Mouse (Mus musculus): ENCODE measurements around the gene Evl.

The Evl gene

DNA sequence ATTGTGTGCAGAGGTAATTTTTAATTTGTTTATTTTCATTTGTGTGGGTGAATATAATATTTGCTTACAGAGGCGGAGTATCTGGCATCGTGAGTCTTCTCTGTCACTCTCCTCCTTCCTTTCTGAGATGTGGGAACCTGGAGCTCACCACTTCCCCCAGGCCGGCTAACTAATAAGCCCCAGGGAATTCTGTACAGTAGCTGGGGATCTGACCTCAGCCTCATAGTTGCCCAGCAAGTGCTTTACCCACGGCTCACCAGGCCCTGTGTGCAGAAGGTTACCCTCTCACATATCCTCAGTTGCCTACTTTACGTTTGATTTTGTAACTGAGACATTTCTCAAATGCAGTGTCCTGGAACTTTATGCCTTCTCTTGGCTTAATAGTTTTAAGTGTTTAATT lies 37.1 kb downstream of the Evl start:
- DNase-seq = no peak

DNA sequence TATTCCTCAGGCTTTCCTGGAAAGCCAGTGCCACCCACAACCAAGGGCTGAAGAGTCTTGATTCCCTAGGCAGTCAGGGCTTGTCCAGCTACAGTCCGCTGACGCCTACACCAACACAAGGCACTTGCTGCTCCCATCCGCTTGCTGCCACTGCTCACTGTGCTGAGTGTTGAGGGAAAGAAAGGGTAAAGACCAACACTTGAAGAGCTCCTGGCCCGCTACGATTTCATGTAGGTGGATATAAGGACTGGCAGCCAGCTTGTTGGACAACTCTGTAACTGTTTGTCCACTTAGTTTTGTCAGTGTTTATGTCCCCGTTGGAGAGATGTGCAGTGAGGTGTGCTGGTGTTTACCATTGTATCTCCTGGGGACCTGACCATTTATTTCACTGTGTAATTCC lies 38.3 kb downstream of the Evl start:
- DNase-seq = no peak

DNA sequence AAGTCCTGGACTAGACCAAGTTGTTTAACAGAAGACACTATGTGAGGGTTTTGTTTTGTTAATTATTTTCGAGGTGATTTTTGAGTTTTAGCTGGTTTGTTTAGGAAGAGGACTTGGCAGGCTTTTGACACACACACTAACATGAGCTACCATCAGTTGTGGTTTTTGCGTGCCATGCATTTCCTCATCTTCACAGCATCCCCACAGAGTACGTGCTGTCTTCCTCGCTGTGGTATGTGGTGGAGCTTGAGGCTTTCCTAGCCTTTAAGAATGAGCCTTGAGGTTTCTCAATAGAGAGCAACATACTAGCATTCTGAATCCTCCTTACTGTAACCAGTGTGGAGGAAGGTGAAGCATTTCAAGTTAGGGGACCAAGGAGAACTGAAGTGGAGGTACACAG lies 46.3 kb downstream of the Evl start:
- no peak for DNase-seq

DNA sequence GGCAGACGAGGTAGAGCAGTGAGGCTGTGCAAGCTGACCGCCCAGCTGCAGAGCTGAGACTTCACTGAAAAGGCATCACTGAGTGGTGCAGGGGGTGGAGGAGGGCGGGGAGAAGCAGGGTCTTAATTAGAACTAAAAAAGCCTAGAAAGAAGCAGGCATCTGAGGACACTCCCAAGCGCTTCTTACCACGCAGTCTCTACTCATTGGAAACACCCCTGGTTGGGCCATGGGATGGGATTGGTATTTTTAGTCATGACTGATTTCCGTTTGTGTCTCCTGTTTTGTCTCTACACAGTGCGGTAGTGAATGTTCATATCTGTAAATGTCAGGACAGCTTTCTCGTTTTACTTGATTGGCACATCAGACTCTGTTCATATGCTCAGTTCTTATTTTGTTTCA lies 46.8 kb downstream of the Evl start:
- no peak for DNase-seq

DNA sequence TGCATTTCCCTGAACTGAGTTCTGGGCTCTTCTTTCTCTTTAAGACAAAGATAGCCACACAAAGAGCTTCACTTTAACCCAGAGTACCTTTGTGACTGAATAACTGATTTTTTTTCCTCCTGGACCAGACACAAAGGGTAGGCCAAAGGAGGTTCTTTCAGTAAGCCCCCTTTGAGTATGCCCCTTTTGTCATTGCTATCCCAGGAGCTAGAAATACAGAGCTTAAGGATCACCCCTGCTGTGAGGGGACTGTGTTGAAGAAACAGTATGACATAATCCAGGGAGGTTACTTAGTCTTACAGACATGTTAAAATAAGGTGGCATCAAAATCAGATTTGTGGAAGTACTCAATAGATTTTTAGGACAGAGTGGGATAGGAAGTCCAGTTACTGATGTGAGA lies 50.0 kb downstream of the Evl start:
- no peak for DNase-seq

DNA sequence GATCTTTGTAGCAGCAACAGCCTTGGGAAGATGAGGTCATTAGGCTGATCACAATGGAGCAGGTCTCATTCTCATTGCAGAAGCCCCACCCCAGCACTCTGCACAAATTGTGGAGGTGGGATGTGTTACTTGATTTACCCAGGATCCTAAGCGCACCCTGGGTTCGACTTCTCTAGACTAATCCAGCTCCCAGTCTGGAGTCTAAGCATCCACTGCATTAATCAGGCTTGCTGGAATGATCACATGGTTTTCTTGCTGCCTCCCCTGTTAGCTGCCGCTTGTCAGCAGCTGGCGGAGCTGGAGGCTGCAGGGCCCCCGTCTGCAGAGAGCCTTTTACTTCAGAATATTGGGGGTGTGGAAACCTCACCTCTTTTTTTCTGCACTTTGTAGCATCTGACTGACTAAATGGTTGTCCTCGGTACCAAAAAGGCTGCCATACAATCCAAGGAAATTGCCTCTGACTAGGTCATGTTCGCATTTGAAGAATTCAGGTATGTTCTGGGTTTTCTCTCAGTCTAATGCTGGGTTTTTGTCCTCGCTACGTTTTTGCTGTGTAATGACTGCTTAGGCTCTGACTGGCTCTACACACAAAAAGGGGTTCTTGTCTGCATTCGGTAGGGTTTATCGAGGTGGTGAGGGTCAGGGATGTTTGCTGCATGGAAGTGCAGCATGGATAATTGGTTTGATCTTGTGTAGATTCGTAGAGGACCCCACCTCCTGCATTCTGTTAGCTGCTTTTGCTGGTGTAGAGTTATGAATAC lies 51.2 kb downstream of the Evl start:
- DNase-seq = no peak

DNA sequence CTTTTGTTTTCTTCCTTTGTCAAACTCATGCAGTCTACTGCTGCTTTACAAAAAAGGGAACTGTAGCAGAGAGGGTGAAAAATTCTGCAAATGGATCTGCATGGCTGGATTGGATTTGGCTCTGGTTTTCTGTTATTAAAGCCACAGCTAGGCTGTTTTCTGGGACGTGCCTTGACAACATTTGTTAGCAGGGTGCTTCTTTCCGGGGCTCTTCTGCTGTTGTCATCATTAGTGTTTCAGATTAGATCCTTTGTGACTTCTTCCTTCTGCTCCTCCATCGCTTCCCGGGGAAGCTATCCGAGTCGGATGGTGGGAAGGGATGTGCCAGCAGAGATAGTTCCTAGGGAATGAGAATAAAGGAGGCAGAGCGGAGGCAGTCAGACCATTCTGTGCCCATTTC lies 51.8 kb downstream of the Evl start:
- no peak for DNase-seq

DNA sequence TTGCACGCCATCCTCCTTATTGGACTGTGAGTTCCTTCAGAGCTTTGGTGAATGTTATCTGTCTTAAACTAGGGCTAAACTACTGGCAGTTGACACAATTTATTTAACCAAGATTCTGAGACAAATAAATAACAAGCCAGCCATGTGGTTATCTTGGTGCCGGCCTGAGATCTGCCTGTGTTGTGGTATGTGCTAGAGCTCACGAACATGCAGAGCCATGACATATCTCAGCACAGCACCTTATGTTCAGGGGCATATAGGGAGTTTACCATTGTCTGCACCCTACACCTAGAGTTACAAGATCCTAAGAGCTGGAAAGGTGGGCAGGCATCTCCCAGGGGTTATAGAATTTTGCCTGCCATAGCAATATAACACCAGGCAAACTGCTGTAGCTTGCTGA lies 54.9 kb downstream of the Evl start:
- DNase-seq = no peak

DNA sequence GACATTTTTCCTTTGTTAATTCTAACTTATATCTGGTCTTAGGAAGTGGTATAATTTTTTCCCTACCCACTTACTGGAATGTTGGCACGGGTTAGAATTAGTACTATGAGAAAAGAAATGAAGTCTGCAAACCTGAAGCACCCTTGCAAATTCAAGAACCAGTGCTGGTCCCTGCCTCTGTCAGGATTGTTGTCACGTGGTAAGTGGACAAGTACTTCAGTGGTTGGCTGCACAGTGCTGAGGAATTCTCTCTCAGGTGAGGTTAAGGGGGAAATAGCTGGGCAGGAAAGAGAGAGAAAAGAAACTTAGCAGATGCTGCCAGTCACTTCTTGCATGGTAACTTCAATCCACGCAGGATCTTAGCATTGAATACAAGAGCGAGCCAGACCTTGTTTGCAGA lies 55.7 kb downstream of the Evl start:
- no peak for DNase-seq

DNA sequence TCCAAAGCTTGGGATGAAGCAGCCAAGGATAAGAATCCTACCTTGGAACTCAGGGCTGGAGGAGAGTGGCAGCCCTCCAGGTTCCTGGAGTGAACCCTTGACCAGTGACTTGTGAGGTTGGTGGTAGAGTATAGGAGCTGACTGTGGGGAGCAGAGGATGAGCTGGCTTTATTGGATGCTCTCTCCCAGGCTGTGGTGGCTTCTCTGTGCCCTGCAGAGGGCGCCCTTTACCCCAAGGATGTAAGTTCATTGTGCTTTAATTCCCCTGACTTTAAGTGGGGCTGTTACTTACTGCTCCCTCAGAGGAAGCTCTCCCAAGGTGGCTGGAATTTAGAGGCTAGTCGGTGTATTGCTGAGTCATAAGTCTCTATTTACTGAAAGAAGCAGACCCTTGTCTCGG lies 58.6 kb downstream of the Evl start:
- DNase-seq = peak; percentile 54

DNA sequence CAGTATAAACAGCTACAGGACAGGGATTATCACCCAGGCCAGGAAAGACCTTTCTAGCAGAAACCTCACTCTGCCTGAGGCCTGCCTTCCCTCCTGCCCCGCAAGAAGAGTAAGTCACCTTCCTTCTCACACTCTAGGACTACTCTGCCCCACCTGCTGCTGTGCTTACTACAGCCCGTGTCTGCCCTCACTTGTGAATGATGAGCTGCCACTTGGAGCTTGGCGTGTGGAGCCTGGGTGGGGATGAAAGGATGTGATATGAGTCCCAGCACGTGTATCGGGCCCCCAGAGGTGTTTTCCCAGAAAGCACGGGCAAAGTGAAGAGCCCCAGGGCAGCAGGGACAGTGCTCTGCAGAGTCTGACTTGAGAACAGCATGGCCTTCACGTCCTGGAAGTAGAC lies 63.0 kb downstream of the Evl start:
- no peak for DNase-seq

DNA sequence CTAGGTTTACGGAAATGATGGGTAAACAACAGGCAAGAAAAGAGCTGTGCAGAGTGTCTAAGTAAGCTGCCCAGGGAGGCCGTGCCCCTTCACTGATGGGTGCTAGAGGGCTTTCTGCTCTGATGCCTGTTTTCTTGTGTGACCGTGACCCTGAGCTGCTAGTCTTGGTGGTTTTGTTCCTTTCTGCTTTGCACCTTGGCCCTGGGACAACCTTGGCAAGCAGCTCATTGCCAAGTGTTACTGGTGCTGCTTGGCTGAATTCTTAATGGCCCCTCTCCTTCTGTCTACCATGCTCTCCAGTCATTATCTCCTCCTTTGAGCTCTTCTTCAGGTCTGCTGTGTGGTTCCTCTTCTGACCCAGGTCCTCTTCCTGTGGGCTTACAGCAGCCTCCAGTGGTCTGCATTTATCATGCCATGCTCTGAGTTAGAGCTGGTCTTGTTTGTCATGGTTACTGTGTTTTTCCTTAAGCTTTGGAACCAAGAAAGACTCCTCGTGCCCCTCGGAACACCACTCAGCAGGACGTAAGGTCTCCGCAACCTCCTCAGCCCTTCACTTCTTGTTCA lies 65.4 kb downstream of the Evl start:
- DNase-seq = peak; percentile 17

DNA sequence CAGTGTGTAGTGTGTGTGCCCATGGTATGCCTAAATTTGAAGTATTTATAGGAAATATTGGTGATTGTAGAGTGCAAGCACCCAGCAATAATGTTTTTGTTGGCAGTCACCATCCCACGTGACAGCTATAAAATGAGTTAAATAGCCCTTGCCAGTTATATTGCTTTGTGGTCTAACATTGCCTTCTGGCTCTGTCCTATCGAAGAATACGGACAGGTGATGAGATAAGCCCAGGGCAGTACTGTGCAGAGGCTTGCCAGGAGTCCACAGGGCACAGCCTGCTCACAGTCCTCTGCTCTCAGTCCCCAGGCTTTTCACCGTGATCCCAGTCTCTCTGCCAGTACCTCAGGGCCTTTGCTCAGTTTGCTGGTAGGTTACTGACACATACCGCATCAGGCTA lies 67.9 kb downstream of the Evl start:
- DNase-seq = no peak

DNA sequence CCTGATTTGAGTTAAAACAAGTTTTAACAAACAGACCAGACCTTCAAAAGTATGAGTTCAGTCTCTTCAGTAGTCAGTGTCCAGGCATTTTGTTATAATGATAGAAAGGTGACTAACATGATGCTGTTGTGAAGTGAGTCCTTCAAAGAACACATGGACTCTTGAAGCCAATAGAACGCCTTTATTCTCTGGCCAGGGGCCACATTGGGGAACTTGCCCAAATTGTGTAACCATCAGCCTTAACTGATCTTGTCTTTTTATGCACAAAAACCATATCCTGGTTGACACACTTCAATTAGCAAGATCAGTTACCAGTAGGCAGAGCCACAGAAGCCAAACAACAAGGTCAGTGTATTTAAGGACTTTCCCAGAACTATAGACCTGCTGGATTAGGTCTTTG lies 75.0 kb downstream of the Evl start:
- DNase-seq = no peak

DNA sequence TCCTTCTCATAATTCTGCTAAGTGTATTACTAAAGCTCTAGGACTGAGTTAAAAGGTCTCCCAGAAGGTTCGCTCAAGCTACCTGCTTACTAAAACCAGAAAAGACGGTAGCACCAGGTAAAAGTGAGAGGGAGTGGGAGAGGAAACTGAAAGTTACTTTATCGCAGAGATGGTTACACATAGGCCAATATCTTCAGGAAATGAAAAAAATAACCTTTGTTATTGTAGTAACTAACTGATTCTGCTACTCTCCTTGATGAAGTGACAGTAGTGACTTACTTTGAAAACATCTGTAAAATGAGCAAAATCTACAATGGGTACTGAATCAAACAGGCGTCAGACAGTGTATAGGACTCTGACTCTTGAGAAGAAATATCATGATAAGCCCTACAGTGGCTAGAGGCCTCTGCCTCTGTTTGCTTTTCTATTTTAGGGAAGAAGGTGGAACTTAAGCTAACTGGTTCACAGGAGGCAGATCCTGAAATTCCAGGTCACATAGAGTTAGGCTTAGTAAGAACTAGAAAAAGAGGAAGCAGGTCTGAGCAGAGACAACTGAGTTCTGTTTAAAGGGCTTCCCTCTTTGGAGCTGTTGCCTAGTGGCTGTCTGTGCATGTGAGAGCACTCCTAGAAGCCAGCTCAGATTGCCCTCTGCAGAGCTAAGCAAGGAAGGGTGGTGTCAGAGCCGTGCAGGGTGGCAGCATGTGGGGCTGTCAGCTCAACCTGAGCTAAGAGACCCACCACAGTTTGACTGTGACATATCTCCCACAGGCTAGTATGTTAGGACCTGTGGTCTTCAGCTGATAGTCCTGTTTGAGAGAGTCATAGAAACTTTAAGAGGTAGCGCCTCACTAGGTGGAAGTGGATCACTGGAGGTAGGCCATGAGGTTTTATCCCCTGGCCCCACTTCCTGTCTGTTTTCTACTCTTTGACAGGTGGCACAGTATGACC lies 76.5 kb downstream of the Evl start:
- DNase-seq = no peak

DNA sequence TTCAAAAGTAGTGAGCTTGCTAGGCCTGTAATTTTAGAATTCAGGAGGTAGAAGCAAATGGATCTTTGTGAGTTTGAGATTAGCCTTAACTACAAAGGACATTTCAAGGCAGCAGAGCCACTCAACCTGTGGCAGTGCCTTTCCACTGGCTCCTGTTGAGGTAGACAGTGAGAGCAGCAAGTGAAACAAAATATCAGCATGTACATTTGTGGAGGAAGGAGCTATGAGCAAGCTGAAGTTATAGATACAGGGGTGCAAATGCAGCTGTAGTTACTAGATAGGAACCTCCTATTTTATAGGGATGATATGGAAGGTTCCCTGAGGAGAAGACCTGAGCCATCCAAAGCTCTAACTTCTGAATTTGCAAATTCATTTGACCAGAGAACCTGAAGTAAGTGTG lies 78.0 kb downstream of the Evl start:
- DNase-seq = no peak

DNA sequence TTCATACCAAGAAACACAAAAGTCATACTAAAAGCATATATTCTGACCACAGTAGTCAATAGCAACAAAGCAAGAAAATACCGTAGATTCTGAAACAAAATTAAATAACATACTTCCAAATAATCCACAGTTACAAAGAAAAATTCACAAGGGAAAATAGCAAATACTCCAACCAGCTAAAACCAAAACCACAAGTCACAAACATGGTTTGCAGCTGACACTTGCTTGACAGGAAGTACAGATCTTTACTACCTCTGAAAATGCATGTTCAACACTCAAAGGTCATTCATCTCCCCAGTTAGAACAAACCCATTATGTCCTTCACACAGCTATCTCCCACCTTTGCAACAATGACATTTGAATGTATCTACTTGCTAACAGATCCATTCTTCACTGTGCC lies 79.5 kb downstream of the Evl start:
- DNase-seq = no peak

DNA sequence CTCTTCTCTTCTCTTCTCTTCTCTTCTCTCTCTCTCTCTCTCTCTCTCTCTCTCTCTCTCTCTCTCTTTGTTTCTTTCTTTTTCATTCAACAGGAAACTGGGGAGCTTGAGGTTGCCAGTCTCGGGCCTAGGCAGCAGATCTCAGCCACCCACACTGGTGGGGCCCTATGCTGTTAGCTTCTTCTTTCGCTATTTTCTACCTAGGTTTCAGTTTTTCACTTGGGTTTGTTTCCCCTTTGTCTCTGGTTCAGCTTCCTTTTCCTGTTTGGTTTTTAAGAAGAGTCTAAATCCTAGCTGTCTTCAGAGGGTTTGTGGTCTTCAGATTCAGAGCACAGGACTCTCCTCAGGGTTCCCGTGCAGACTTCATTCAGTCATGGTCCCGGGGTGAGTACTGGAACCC lies 81.0 kb downstream of the Evl start:
- DNase-seq = no peak

DNA sequence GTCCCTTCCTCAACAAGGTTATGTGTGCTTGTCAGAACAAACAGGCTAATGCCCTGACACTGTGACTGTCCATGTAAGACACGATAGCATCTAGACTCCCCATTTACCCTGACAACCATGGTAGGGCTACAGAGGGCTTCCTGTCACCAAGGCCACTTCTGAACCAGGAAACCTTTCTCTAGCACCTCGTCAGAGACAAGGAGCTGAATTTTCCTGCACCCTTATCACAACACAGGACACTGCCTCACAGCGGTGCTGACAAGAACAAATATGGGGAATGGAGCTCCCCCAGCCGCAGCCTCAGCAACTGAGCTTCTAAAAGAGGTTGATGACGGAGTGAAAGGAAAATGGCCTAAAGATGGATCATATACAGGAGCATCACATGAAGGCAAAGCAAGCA lies 82.9 kb downstream of the Evl start:
- DNase-seq = no peak

DNA sequence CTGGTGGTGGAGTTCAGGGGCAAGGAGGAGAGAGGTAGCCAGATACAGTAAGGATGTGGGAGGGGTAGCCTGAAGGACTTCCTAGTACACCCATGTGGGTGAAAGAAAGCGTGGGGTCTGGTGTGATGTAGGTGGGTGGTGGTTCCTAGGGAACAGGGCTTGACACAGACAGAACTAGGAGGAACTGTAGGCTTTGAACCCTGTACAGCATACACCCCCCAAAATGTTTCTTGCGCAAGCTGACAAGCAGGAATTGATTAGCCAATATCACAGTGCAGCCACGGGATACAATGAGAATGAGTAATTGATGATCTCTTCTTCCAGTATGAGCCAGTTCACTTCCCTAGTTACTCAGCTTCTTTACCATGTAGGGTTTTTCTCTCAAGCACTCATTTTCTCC lies 84.6 kb downstream of the Evl start:
- no peak for DNase-seq

DNA sequence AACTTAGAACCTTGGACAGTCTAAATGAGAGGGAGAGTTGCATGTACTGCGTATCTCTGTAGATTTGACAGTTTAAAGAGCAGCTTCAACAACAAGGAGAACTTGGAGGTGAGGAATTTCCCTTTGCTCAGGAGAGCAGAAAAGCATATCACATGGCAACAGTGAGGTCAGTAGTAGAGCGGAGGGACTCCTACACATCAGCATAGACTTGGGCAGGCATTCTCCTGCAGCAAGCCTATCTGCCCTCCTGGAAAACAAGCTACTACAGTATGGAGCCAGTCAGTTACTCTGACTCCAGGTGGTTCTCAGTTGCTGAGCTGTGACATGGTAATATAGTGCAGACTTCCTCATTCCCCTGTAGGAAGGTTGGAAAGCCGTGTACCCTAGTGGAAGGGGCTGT lies 87.5 kb downstream of the Evl start:
- no peak for DNase-seq

DNA sequence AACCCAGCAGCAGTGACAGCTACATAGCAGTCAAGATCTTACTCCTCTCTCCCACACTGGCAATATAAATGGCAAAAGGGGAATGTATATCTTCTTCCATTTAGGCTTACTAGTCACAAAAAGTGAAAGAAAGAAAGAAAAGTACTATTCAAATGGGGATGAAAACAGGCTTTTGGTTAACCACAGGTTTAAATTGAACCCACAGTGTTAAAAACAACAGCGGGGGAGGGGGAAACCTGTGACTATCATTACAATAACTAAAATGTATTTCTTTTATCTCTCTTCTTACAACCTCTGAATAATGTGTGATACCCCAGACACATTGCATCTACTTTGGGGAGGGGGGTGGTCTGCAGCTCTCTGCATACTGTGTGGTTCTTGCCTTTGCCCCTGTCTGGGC lies 91.7 kb downstream of the Evl start:
- no peak for DNase-seq

DNA sequence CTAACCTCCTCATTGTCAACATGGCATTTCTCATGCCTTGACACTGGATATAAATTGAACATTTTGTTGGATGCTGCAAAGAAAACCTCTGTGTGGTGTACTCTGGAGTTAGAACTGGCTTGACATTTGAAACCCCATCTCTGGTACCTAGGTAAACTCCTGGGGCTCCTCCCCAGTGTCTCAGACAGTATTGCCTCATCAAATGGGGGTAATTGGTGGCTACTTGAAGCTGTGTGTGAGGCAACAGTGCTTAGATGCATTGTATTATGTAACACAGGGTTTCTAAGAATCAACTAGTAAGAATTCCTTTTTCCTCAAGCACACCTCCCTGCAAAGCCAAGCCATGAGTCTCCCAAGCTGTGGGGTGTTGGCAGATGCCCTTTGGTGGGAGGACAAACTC lies 93.3 kb downstream of the Evl start:
- no peak for DNase-seq

DNA sequence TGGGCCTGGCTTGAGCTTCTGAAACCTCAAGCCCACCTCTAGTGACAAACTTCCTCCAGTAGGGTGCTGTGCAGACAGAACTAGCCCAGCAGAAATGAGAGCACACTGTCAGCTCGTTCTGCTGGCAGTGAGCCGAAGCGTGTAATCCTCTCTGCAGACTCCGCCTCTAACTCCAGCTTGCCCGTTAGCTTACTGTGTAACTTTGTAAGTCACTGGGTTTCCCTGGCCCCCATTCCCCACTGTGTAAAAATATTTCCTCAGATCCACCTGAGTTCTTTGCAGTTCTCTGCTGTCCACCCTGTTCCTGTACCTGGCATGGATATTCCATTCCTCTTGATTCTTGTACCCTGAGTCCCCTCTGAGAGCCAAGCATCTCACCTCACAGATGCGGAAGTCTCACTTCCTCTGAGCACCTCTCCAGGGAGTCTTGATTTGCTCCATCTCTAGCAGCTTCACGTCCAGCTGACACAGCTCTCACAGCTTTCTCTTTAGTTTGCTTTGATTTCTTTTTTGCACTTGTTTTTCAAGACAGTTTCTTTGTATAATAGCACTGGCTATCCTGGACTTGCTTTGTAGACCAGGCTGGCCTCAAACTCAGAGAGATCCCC lies 96.6 kb downstream of the Evl start:
- no peak for DNase-seq

Data from cerebellum, adult 9-10 months (tissue).